Mouse (Mus musculus): ENCODE measurements around the gene Slc25a21.

DNA sequence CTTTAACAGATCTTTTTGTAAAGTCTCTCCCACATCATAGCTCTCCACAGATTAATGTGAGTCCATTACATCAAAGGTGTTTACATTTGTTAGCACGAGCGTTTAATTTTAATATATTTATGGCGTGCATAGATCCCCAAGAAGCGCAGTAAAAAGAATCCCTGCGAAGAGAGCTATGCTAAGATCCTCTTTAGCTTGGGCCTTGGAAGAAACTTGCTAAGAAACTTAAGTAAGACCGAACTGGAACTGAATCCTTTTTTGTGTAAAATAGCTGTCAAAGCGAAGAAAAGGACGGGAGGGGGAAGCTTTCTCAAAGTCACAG, 1.0 kb downstream of the Slc25a21 start:
- no peak for TF ChIP-seq CTCF (IDR thresholded peaks at IDR 0.05; ENCODE audit: borderline replicate concordance, insufficient read depth, low read depth, low read length)
- TF ChIP-seq POLR2A (IDR thresholded peaks at IDR 0.05; ENCODE audit: borderline replicate concordance, insufficient read depth, low read length) = no peak
